ENCODE assay signal across 22 mouse cellular contexts in genomic region chrX:127871412-127871811, GRCm38 (mm10).
DNase-seq lines count a peak whose midpoint lies in the region; ATAC-seq and TF ChIP-seq lines count a peak whose summit lies in the region.
"Had no signal": no experiment of that assay in that cellular context is flagged by ENCODE, and none has a peak within 500 bp of the region (broad histone marks: within the 10 kb centered on the region; RNA-seq: fewer than 3 reads in every experiment).

No protein-coding gene starts in this region.

- no peak overlapping the region for H3K27ac ChIP-seq in forebrain, postnatal 0 days (ENCODE audit: low read depth, low read length)
- no peak overlapping the region for H3K27ac ChIP-seq in forebrain, embryonic 15.5 days (replicated peaks)
- H3K27ac ChIP-seq: embryonic facial prominence, embryonic 12.5 days; limb, embryonic 12.5 days; liver, embryonic 15.5 days; lung, embryonic 15.5 days had no signal

- WGBS in forebrain, postnatal 0 days, result 62% methylated on average over 2 of the region's 2 CpGs
- 64% methylated on average over 2 of the region's 2 CpGs for WGBS in forebrain, embryonic 15.5 days

- H3K36me3 ChIP-seq in forebrain, postnatal 0 days (ENCODE audit: insufficient read depth), result no peaks in the 10 kb centered on the region
- no peaks in the 10 kb centered on the region for H3K36me3 ChIP-seq in forebrain, embryonic 15.5 days
- H3K36me3 ChIP-seq: embryonic facial prominence, embryonic 12.5 days; limb, embryonic 12.5 days; liver, embryonic 15.5 days; lung, embryonic 15.5 days had no signal

- ATAC-seq in forebrain, postnatal 0 days, result no peak
- no peak for ATAC-seq in forebrain, embryonic 15.5 days (replicated peaks)
- ATAC-seq: CD4-positive, CD25-positive, alpha-beta regulatory T cell, adult 4 months; intestine, postnatal 0 days had no signal

- H3K27me3 ChIP-seq in forebrain, postnatal 0 days (ENCODE audit: insufficient read depth, low read length), result no peaks in the 10 kb centered on the region
- H3K27me3 ChIP-seq in forebrain, embryonic 15.5 days, result no peaks in the 10 kb centered on the region
- H3K27me3 ChIP-seq: embryonic facial prominence, embryonic 12.5 days; limb, embryonic 12.5 days; liver, embryonic 15.5 days; lung, embryonic 15.5 days had no signal

- no peaks in the 10 kb centered on the region for H3K9me3 ChIP-seq in forebrain, postnatal 0 days (ENCODE audit: low read length)
- H3K9me3 ChIP-seq in forebrain, embryonic 15.5 days, result no peaks in the 10 kb centered on the region
- H3K9me3 ChIP-seq: embryonic facial prominence, embryonic 12.5 days; limb, embryonic 12.5 days; liver, embryonic 15.5 days; lung, embryonic 15.5 days had no signal

- no peak for TF ChIP-seq POLR2A in brain, embryonic 14.5 days (IDR thresholded peaks at IDR 0.05; ENCODE audit: borderline replicate concordance, extremely low read depth, insufficient read depth, insufficient read length, poor library complexity, severe bottlenecking)

- H3K4me1 ChIP-seq in forebrain, postnatal 0 days (ENCODE audit: insufficient read depth), result no peaks in the 10 kb centered on the region
- no peaks in the 10 kb centered on the region for H3K4me1 ChIP-seq in forebrain, embryonic 15.5 days
- H3K4me1 ChIP-seq: embryonic facial prominence, embryonic 12.5 days; limb, embryonic 12.5 days; liver, embryonic 15.5 days; lung, embryonic 15.5 days had no signal

- peak; percentile 11 for DNase-seq in forebrain, postnatal 0 days
- peak; percentile 0 to 2 for DNase-seq in left cerebral cortex, postnatal 14 days (ENCODE audit: low spot score in 2 of 2)
- no peak for DNase-seq in left cerebral cortex, postnatal 10 days (ENCODE audit: extremely low spot score in 1 of 2, low spot score in 2 of 2)
- peak; percentile 11 for DNase-seq in A20 (ENCODE audit: low read depth, low spot score)
- DNase-seq in brain, embryonic 14.5 days (ENCODE audit: low read depth), result peak; percentile 13
- no peak for DNase-seq in heart, postnatal 14 days
- DNase-seq: adrenal gland, postnatal 25 days; cerebellum, adult 8-10 months; cerebellum, postnatal 25 days; gastrocnemius, postnatal 10 days; kidney, adult 9 months; kidney, postnatal 14 days; lung, postnatal 36 days; right cerebral cortex, adult 18-20 months had no signal

- H3K4me2 ChIP-seq in forebrain, postnatal 0 days (ENCODE audit: low read depth), result no peak overlapping the region
- H3K4me2 ChIP-seq in forebrain, embryonic 15.5 days (replicated peaks), result no peak overlapping the region
- H3K4me2 ChIP-seq: embryonic facial prominence, embryonic 12.5 days; limb, embryonic 12.5 days; liver, embryonic 15.5 days; lung, embryonic 15.5 days; midbrain, embryonic 11.5 days had no signal

- H3K9ac ChIP-seq in forebrain, postnatal 0 days, result no peak overlapping the region
- no peak overlapping the region for H3K9ac ChIP-seq in forebrain, embryonic 15.5 days (replicated peaks)
- H3K9ac ChIP-seq: embryonic facial prominence, embryonic 12.5 days; limb, embryonic 12.5 days; liver, embryonic 15.5 days; lung, embryonic 15.5 days had no signal

- TF ChIP-seq CTCF in forebrain, postnatal 0 days (IDR thresholded peaks at IDR 0.05; ENCODE audit: low read depth), result peak; percentile 50; the same call in 1 of the 2 replicates
- TF ChIP-seq CTCF in brain, embryonic 14.5 days (IDR thresholded peaks at IDR 0.05; ENCODE audit: borderline replicate concordance, extremely low read depth, insufficient read depth, insufficient read length), result no peak

- H3K4me3 ChIP-seq in forebrain, postnatal 0 days (ENCODE audit: low read depth, low read length), result no peak overlapping the region
- H3K4me3 ChIP-seq in forebrain, embryonic 15.5 days, result no peak overlapping the region
- H3K4me3 ChIP-seq: embryonic facial prominence, embryonic 12.5 days; limb, embryonic 12.5 days; liver, embryonic 15.5 days; lung, embryonic 15.5 days had no signal

- intact Hi-C loops in left cerebral cortex, postnatal 14 days (cut with DNase I), result no loop called here
- intact Hi-C loops in left cerebral cortex, postnatal 10 days (cut with DNase I), result no loop called here
- intact Hi-C loops in heart, postnatal 14 days (cut with DNase I), result no loop called here

Comparison
In these comparisons a context has a peak if more than half of its experiments do, and no peak if none do; other contexts are left out.
1. DNase-seq: peak in forebrain, postnatal 0 days (single experiment), left cerebral cortex, postnatal 14 days (2 of 2), A20 (single experiment) and brain, embryonic 14.5 days (single experiment); none in left cerebral cortex, postnatal 10 days (0 of 2) and heart, postnatal 14 days (0 of 2).